Mouse (Mus musculus): Measurements from ENCODE around the gene Adgrb3.

GRCm38 (mm10) chr1:25504313-25504712 lies 325.2 kb downstream of the Adgrb3 start:
- TF ChIP-seq POLR2A (IDR thresholded peaks at IDR 0.05; ENCODE audit: extremely low read depth, insufficient read depth, low read length) (no peak), CTCF (IDR thresholded peaks at IDR 0.05; ENCODE audit: low read depth, low read length) (no peak)
